Mouse (Mus musculus): ENCODE results near the gene Nav2. TPM values are rescaled to one million over a fixed set of nuclear protein-coding genes. Genes with fewer than 3 reads are reported as not detected.

Gene Nav2
- polyA plus RNA-seq, 1 experiment from 2014 or later: 19.7 TPM

DNA sequence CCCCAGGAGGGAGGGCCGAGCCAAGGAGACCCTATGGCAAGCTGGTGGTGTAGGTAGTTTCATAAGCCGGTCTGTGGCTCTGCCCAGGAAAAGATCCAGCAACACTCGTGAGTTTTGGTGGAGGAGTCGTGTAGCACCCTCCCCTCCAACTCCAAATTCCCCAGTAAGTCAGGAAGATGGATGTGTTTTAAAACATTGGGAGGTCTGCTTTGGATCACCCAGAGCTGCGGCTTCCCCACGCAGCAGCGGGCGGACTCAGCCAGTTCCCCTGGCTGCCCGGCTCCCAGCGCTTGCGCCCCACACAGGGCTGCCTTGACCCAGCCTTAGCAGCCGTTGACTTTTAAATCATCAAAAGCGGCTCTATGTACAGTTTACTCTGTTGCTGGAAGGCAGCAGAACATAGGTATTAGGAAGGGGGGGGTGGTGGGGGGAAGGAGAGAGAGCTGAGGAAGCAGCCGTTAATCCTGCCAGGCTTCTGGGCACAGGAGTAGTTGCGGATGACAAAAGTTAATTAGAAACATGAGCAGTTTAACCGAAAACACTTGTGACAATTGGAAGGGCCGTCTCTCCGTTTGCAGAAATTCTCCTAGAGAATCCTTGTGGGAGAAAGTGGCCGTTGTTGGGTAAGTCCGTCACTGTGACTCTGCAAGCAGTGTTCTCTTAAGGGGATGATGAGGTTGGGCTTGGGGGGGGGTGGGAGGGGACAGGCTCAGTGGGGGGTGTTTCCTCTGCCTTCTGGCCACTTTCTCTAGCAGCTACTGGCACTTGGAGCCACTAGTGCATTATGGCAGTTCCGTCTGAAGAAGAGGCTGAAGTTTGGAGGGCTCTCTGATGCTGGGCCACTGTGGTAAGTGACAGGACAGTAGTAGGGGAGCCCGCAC, 542.0 kb downstream of the Nav2 start:
- peak overlapping the region; percentile 46 for H3K9ac ChIP-seq
- ATAC-seq (ENCODE audit: insufficient read depth) (peak; percentile 85), DNase-seq (peak; percentile 76)
- peaks cover 7% of the 10 kb centered on the region; the same call in 1 of the 2 replicates for H3K36me3 ChIP-seq (ENCODE audit: insufficient read depth)
- H3K4me1 ChIP-seq (ENCODE audit: insufficient read depth): peaks cover 9% of the 10 kb centered on the region
- peak overlapping the region; percentile 76 for H3K27ac ChIP-seq (ENCODE audit: low read depth)
- peak overlapping the region; percentile 27 for H3K4me3 ChIP-seq (ENCODE audit: low read depth, low read length)
- TF ChIP-seq CTCF (IDR thresholded peaks at IDR 0.05; ENCODE audit: low read depth): no peak
- peak overlapping the region; percentile 61 for H3K4me2 ChIP-seq
- no peaks in the 10 kb centered on the region for H3K27me3 ChIP-seq (ENCODE audit: insufficient read depth, low read length)
- no peaks in the 10 kb centered on the region for H3K9me3 ChIP-seq (ENCODE audit: low read depth, low read length)
- WGBS: 6% methylated on average over 22 of the region's 22 CpGs

DNA sequence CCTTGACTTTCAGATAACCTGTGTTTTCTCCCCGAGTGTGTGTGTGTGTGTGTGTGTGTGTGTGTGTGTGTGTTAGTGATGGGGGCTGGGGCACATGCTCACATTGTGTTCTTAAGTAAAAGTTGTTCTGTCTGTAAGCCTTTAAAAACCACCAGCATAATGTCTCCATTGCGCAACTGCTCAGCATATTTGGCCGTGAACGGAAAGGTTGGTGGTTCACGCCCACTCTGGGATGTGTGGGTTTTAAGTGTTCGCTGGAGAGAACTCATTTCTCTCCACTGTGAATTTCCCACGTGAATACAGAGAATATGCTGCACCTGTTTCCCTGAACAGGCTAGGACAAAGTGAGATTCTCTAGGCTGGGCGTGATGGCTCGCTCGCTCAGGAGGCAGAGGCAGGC, 542.7 kb downstream of the Nav2 start:
- no peak for DNase-seq
- 70% methylated on average over 10 of the region's 10 CpGs for WGBS
- no peak for TF ChIP-seq CTCF (IDR thresholded peaks at IDR 0.05; ENCODE audit: low read depth)
- Histone ChIP-seq H3K4me2 (peak overlapping the region; percentile 61), H3K27ac (ENCODE audit: low read depth) (0 out of 2 replicates have a peak overlapping the region, but pooled peaks have one; percentile 76), H3K4me1 (ENCODE audit: insufficient read depth) (peaks cover 9% of the 10 kb centered on the region), H3K27me3 (ENCODE audit: insufficient read depth, low read length) (no peaks in the 10 kb centered on the region), H3K36me3 (ENCODE audit: insufficient read depth) (peaks cover 7% of the 10 kb centered on the region; the same call in 1 of the 2 replicates), H3K9ac (no peak overlapping the region), H3K4me3 (ENCODE audit: low read depth, low read length) (peak overlapping the region; percentile 27; the same call in 1 of the 2 replicates), H3K9me3 (ENCODE audit: low read depth, low read length) (no peaks in the 10 kb centered on the region)
- ATAC-seq (ENCODE audit: insufficient read depth): no peak

DNA sequence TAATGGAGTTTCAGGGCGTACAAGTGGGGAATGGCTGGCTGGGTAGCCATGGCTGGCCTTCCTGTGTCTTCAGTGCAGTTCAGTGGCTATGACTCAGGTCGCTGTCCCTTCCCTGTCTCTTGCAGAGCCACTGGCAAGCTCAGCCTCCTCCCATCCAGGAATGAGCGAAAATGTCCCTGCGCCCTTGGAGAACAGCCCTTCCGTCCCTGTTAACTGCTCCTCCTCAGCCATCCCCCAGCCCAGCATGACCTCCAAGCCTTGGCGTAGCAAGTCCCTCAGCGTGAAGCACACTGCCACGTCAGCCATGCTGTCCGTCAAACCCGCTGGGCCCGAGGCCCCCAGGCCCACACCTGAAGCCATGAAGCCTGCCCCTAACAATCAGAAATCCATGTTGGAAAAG, 543.8 kb downstream of the Nav2 start:
- no peaks in the 10 kb centered on the region for H3K9me3 ChIP-seq (ENCODE audit: low read depth, low read length)
- no peak for DNase-seq
- H3K4me3 ChIP-seq (ENCODE audit: low read depth, low read length): no peak overlapping the region
- 59% methylated on average over 11 of the region's 11 CpGs for WGBS
- peaks cover 9% of the 10 kb centered on the region for H3K4me1 ChIP-seq (ENCODE audit: insufficient read depth)
- no peak overlapping the region for H3K27ac ChIP-seq (ENCODE audit: low read depth)
- TF ChIP-seq CTCF (IDR thresholded peaks at IDR 0.05; ENCODE audit: low read depth): no peak
- ATAC-seq (ENCODE audit: insufficient read depth): no peak
- peaks cover 7% of the 10 kb centered on the region; the same call in 1 of the 2 replicates for H3K36me3 ChIP-seq (ENCODE audit: insufficient read depth)
- H3K27me3 ChIP-seq (ENCODE audit: insufficient read depth, low read length): no peaks in the 10 kb centered on the region
- no peak overlapping the region for H3K9ac ChIP-seq
- peak overlapping the region; percentile 10; the same call in 1 of the 2 replicates for H3K4me2 ChIP-seq

DNA sequence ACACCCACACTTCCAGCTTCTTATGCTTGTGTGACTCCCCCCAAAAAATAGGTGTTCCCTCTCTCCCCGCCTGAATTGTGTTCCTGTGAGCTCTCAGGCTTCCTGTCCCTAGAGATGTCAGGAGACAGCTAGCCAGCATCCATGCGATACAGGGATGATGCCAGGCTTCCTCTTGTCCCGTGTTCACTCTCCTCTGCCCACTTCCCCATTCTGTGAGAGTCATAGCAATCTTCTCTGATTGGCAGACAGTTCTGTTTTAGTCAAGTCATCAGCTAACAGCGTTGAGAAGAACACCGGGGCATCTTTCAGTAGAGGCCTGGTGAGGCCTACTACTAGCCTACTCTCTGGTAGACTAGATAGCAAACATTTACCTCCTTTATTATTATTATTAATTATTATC, 546.1 kb downstream of the Nav2 start:
- no peak overlapping the region for H3K4me3 ChIP-seq (ENCODE audit: low read depth, low read length)
- WGBS: 80% methylated on average over 5 of the region's 5 CpGs
- H3K9me3 ChIP-seq (ENCODE audit: low read depth, low read length): no peaks in the 10 kb centered on the region
- ATAC-seq (ENCODE audit: insufficient read depth): no peak
- TF ChIP-seq CTCF (IDR thresholded peaks at IDR 0.05; ENCODE audit: low read depth): no peak
- DNase-seq: no peak
- H3K4me2 ChIP-seq: no peak overlapping the region
- peaks cover 9% of the 10 kb centered on the region for H3K4me1 ChIP-seq (ENCODE audit: insufficient read depth)
- H3K27ac ChIP-seq (ENCODE audit: low read depth): no peak overlapping the region
- peaks cover 7% of the 10 kb centered on the region; the same call in 1 of the 2 replicates for H3K36me3 ChIP-seq (ENCODE audit: insufficient read depth)
- no peak overlapping the region for H3K9ac ChIP-seq
- no peaks in the 10 kb centered on the region for H3K27me3 ChIP-seq (ENCODE audit: insufficient read depth, low read length)

DNA sequence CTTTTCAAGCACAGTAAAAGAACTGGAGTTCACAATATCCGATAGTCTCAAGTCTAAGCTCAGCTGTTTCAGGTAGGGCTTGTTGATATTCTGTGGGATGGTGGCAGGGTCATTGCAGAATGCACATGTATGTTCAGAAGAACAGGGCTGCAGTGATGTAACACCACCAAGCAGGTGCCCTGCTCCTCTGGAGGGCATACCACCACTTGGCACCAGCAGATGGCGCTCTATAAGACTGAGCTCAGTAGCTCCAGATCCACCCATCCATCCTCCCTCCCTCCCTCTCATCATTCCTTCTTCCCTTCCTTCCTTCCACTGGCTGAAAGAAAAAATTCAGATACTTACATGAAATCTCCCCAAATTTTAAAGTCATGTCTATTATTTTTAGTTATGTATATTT, 547.6 kb downstream of the Nav2 start:
- Histone ChIP-seq H3K4me1 (ENCODE audit: insufficient read depth) (no peaks in the 10 kb centered on the region), H3K9me3 (ENCODE audit: low read depth, low read length) (no peaks in the 10 kb centered on the region), H3K36me3 (ENCODE audit: insufficient read depth) (peaks cover 7% of the 10 kb centered on the region; the same call in 1 of the 2 replicates), H3K27me3 (ENCODE audit: insufficient read depth, low read length) (no peaks in the 10 kb centered on the region), H3K4me2 (no peak overlapping the region), H3K4me3 (ENCODE audit: low read depth, low read length) (no peak overlapping the region), H3K27ac (ENCODE audit: low read depth) (no peak overlapping the region), H3K9ac (no peak overlapping the region)
- 0 out of 2 replicates have a peak, but pooled peaks have one; percentile 28 for ATAC-seq (ENCODE audit: insufficient read depth)
- DNase-seq: peak; percentile 78
- 48% methylated on average over 2 of the region's 2 CpGs for WGBS
- TF ChIP-seq CTCF (IDR thresholded peaks at IDR 0.05; ENCODE audit: low read depth): peak; percentile 75

DNA sequence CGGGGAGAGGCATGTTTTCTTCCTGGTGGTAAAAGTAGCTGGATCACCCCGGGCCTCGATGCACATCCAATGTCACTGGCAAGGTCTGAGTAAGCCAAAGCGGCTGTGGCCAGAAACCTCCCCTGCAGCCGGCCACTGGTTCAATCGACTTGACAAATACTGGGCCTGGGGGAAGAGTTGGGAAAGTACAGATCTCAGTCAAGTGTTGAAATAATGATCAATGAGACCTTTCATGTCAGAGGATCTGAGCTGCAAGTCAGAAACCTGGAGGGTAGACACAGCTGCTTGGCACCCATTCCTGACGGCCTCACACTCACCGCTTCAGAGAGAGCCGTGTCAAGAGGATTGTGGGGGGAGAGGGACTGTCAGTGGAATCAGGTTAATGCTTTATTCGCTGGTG, 548.9 kb downstream of the Nav2 start:
- no peak for ATAC-seq (ENCODE audit: insufficient read depth)

DNA sequence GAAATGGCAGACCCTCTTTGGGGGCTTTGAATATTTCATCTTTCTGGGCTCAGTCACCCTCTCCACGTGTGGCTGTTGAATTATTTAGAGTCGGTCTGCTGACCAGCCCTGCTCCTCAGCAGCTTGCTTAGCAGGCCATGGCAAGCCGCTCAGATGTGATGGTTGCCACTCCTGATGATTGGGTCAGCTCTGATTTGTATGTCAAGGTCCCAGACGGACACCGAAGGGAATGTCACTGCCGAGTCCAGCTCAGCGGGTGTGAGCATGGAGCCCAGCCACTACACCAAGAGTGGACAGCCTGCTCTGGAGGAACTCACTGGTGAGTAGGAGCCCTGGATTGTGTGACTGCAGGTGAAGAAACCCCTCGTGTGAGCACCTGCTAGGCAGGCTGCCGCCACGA, 549.4 kb downstream of the Nav2 start:
- H3K36me3 ChIP-seq (ENCODE audit: insufficient read depth): peaks cover 4% of the 10 kb centered on the region; the same call in 1 of the 2 replicates
- TF ChIP-seq CTCF (IDR thresholded peaks at IDR 0.05; ENCODE audit: low read depth): no peak
- ATAC-seq (ENCODE audit: insufficient read depth) (no peak), DNase-seq (no peak)
- H3K27ac ChIP-seq (ENCODE audit: low read depth): no peak overlapping the region
- 54% methylated on average over 10 of the region's 10 CpGs for WGBS
- H3K4me3 ChIP-seq (ENCODE audit: low read depth, low read length): no peak overlapping the region
- H3K4me1 ChIP-seq (ENCODE audit: insufficient read depth): no peaks in the 10 kb centered on the region
- no peaks in the 10 kb centered on the region for H3K27me3 ChIP-seq (ENCODE audit: insufficient read depth, low read length)
- H3K9me3 ChIP-seq (ENCODE audit: low read depth, low read length): no peaks in the 10 kb centered on the region
- no peak overlapping the region for H3K4me2 ChIP-seq
- no peak overlapping the region for H3K9ac ChIP-seq

More for the DNA sequence above, 548.9 kb downstream of the Nav2 start:
- Histone ChIP-seq H3K27me3 (ENCODE audit: insufficient read depth, low read length) (no peaks in the 10 kb centered on the region), H3K36me3 (ENCODE audit: insufficient read depth) (peaks cover 7% of the 10 kb centered on the region; the same call in 1 of the 2 replicates), H3K4me2 (no peak overlapping the region), H3K9ac (no peak overlapping the region), H3K4me1 (ENCODE audit: insufficient read depth) (no peaks in the 10 kb centered on the region), H3K4me3 (ENCODE audit: low read depth, low read length) (no peak overlapping the region), H3K9me3 (ENCODE audit: low read depth, low read length) (no peaks in the 10 kb centered on the region), H3K27ac (ENCODE audit: low read depth) (0 out of 2 replicates have a peak overlapping the region, but pooled peaks have one; percentile 12)
- 50% methylated on average over 10 of the region's 10 CpGs for WGBS
- DNase-seq: no peak
- TF ChIP-seq CTCF (IDR thresholded peaks at IDR 0.05; ENCODE audit: low read depth): no peak
